Mouse (Mus musculus) MEL (cell line): ENCODE data around the gene Flcn. TPM values are rescaled to one million over a fixed set of nuclear protein-coding genes. Genes with fewer than 3 reads are reported as not detected.
A peak's percentile ranks its signal among the peaks of the same experiment; 100 is the strongest.

Experiments
- DNase-seq: peaks from one replicate; pipeline ENCODE4 v3.0.0; 2011; ENCODE audit warnings: low read depth, low spot score
- H3K27ac ChIP-seq: 2 replicates; pipeline ENCODE4 v1.5.1; 2012; ENCODE audit warnings: low read depth, mild to moderate bottlenecking, control low read depth, low read length, moderate library complexity; ENCODE audit not compliant: control insufficient read depth
- H3K27me3 ChIP-seq, 2 experiments: fragments of 150-350 bp in 1 of 2; sonication (generic) in 1 of 2; 2 replicates each; pipeline ENCODE4 v1.6.1; 2012; ENCODE audit warnings: low read length in 2 of 2, mild to moderate bottlenecking in 2 of 2, improper control_type of control experiment in 1 of 2, moderate library complexity in 1 of 2; ENCODE audit not compliant: insufficient read depth in 2 of 2, control insufficient read depth in 1 of 2
- H3K36me3 ChIP-seq, 2 experiments: 2 replicates each; pipeline ENCODE4 v1.6.1; 2012 to 2014; ENCODE audit warnings: low read length in 2 of 2, improper control_type of control experiment in 1 of 2, inconsistent platforms in 1 of 2, mild to moderate bottlenecking in 1 of 2; ENCODE audit not compliant: insufficient read depth in 2 of 2, control insufficient read depth in 1 of 2
- H3K4me1 ChIP-seq, 2 experiments: fragments of 150-350 bp in 1 of 2; sonication (generic) in 1 of 2; 2 replicates each; pipeline ENCODE4 v1.6.1; 2012; ENCODE audit warnings: low read length in 2 of 2, improper control_type of control experiment in 1 of 2, mild to moderate bottlenecking in 1 of 2; ENCODE audit not compliant: insufficient read depth in 2 of 2, control insufficient read depth in 1 of 2
- H3K4me3 ChIP-seq, 2 experiments: fragments of 150-350 bp in 1 of 2; sonication (generic) in 1 of 2; 2 replicates each; pipeline ENCODE4 v1.5.1; 2012; ENCODE audit warnings: low read depth in 2 of 2, low read length in 2 of 2, mild to moderate bottlenecking in 2 of 2, moderate library complexity in 2 of 2, control low read depth in 1 of 2, improper control_type of control experiment in 1 of 2; ENCODE audit not compliant: control insufficient read depth in 1 of 2, insufficient read depth in 1 of 2
- H3K79me2 ChIP-seq: 2 replicates; pipeline ENCODE4 v1.6.1; 2012; ENCODE audit warnings: mild to moderate bottlenecking, low read length, moderate library complexity; ENCODE audit not compliant: control insufficient read depth, poor library complexity, insufficient read depth
- H3K9ac ChIP-seq: 2 replicates; pipeline ENCODE4 v1.6.1; 2012; ENCODE audit warnings: low read depth, mild to moderate bottlenecking, control low read depth, low read length, moderate library complexity; ENCODE audit not compliant: control insufficient read depth, poor library complexity, severe bottlenecking
- H3K9me3 ChIP-seq: fragments of 150-350 bp; sonication (generic); replicated peaks from 2 replicates; pipeline ENCODE4 v1.6.1; 2012; ENCODE audit warnings: mild to moderate bottlenecking, low read length, improper control_type of control experiment, moderate library complexity; ENCODE audit not compliant: insufficient read depth
- BHLHE40 ChIP-seq: IDR thresholded peaks from 2 replicates; pipeline ENCODE4 v1.6.1; 2012; ENCODE audit warnings: low read depth, mild to moderate bottlenecking, inconsistent platforms, low read length, improper control_type of control experiment, borderline replicate concordance
- CHD1 ChIP-seq: IDR thresholded peaks from 2 replicates; pipeline ENCODE4 v1.6.1; 2012; ENCODE audit warnings: low read depth, mild to moderate bottlenecking, inconsistent platforms, low read length, improper control_type of control experiment
- CHD2 ChIP-seq: IDR thresholded peaks from 2 replicates; pipeline ENCODE4 v1.6.1; 2011; ENCODE audit warnings: low read length, improper control_type of control experiment
- CTCF ChIP-seq, 3 experiments: IDR thresholded peaks in 2 of 3; conservative IDR thresholded peaks in 1 of 3; 2 replicates each; pipeline ENCODE4 v1.5.1; 2011 to 2012; ENCODE audit warnings: low read length in 3 of 3, low read depth in 2 of 3, mild to moderate bottlenecking in 2 of 3, improper control_type of control experiment in 1 of 3, inconsistent platforms in 1 of 3, mixed read lengths in 1 of 3, moderate library complexity in 1 of 3; ENCODE audit not compliant: control insufficient read depth in 1 of 3, insufficient read depth in 1 of 3, poor library complexity in 1 of 3, severe bottlenecking in 1 of 3
- E2F4 ChIP-seq: IDR thresholded peaks from 2 replicates; pipeline ENCODE4 v1.6.1; 2011; ENCODE audit warnings: low read depth, low read length, improper control_type of control experiment, borderline replicate concordance
- ELF1 ChIP-seq: IDR thresholded peaks from 2 replicates; pipeline ENCODE4 v1.6.1; 2014; ENCODE audit warnings: low read depth, mild to moderate bottlenecking, inconsistent platforms, low read length, improper control_type of control experiment, moderate library complexity
- EP300 ChIP-seq, 2 experiments: IDR thresholded peaks; 2 replicates each; pipeline ENCODE4 v1.6.1; 2011; ENCODE audit warnings: improper control_type of control experiment in 2 of 2, low read length in 2 of 2, low read depth in 1 of 2, mild to moderate bottlenecking in 1 of 2
- ETS1 ChIP-seq: IDR thresholded peaks from 2 replicates; pipeline ENCODE4 v1.6.1; 2012; ENCODE audit warnings: low read depth, mild to moderate bottlenecking, inconsistent platforms, low read length, improper control_type of control experiment, moderate library complexity
- GABPA ChIP-seq: IDR thresholded peaks from 2 replicates; pipeline ENCODE4 v1.6.1; 2012; ENCODE audit warnings: low read depth, mild to moderate bottlenecking, inconsistent platforms, low read length, improper control_type of control experiment, moderate library complexity
- GATA1 ChIP-seq: IDR thresholded peaks from 2 replicates; pipeline ENCODE4 v1.6.1; 2011; ENCODE audit warnings: low read depth, low read length, improper control_type of control experiment
- HCFC1 ChIP-seq: IDR thresholded peaks from 2 replicates; pipeline ENCODE4 v1.6.1; 2012; ENCODE audit warnings: low read depth, mild to moderate bottlenecking, inconsistent platforms, low read length, improper control_type of control experiment, moderate library complexity
- KAT2A ChIP-seq: conservative IDR thresholded peaks from 2 replicates; pipeline ENCODE4 v1.6.1; 2012; ENCODE audit warnings: low read depth, low read length, improper control_type of control experiment, inconsistent platforms
- MAFK ChIP-seq: IDR thresholded peaks from 2 replicates; pipeline ENCODE4 v1.6.1; 2011; ENCODE audit warnings: low read depth, mild to moderate bottlenecking, low read length, improper control_type of control experiment, borderline replicate concordance
- MAX ChIP-seq: IDR thresholded peaks from 2 replicates; pipeline ENCODE4 v1.6.1; 2011; ENCODE audit warnings: low read length, improper control_type of control experiment
- MAZ ChIP-seq: IDR thresholded peaks from 2 replicates; pipeline ENCODE4 v1.6.1; 2012; ENCODE audit warnings: low read depth, mild to moderate bottlenecking, inconsistent platforms, low read length, improper control_type of control experiment
- MEF2A ChIP-seq: IDR thresholded peaks from 2 replicates; pipeline ENCODE4 v1.6.1; 2014; ENCODE audit warnings: low read depth, mild to moderate bottlenecking, inconsistent platforms, low read length, improper control_type of control experiment; ENCODE audit not compliant: poor library complexity, insufficient replicate concordance, severe bottlenecking; ENCODE audit errors: extremely low read depth
- MXI1 ChIP-seq: IDR thresholded peaks from 2 replicates; pipeline ENCODE4 v1.6.1; 2011; ENCODE audit warnings: mild to moderate bottlenecking, low read depth, low read length, improper control_type of control experiment
- MYB ChIP-seq: IDR thresholded peaks from 2 replicates; pipeline ENCODE4 v1.6.1; 2011; ENCODE audit warnings: mild to moderate bottlenecking, low read depth, low read length, improper control_type of control experiment
- MYC ChIP-seq: IDR thresholded peaks from 2 replicates; pipeline ENCODE4 v1.6.1; 2011; ENCODE audit warnings: low read depth, mild to moderate bottlenecking, low read length, improper control_type of control experiment, moderate library complexity
- NELFE ChIP-seq: IDR thresholded peaks from 2 replicates; pipeline ENCODE4 v1.6.1; 2011; ENCODE audit warnings: low read depth, low read length, improper control_type of control experiment
- NRF1 ChIP-seq: IDR thresholded peaks from 2 replicates; pipeline ENCODE4 v1.6.1; 2014; ENCODE audit warnings: low read depth, mild to moderate bottlenecking, inconsistent platforms, low read length, improper control_type of control experiment, moderate library complexity; ENCODE audit not compliant: poor library complexity, insufficient read depth, severe bottlenecking
- POLR2A ChIP-seq, 2 experiments: IDR thresholded peaks; 2 replicates each; pipeline ENCODE4 v1.6.1; 2011 to 2012; ENCODE audit warnings: low read length in 2 of 2, mild to moderate bottlenecking in 2 of 2, control low read depth in 1 of 2, improper control_type of control experiment in 1 of 2, low read depth in 1 of 2, moderate library complexity in 1 of 2; ENCODE audit not compliant: control insufficient read depth in 1 of 2, insufficient read depth in 1 of 2, poor library complexity in 1 of 2
- POLR2AphosphoS2 ChIP-seq: IDR thresholded peaks from 2 replicates; pipeline ENCODE4 v1.6.1; 2011; ENCODE audit warnings: low read length, improper control_type of control experiment
- POLR2AphosphoS5 ChIP-seq: IDR thresholded peaks from 2 replicates; pipeline ENCODE4 v1.6.1; 2012; ENCODE audit warnings: low read depth, borderline replicate concordance, mild to moderate bottlenecking, inconsistent platforms, low read length, moderate library complexity, mixed read lengths
- RAD21 ChIP-seq: IDR thresholded peaks from 2 replicates; pipeline ENCODE4 v1.6.1; 2011; ENCODE audit warnings: mild to moderate bottlenecking, low read depth, low read length, improper control_type of control experiment
- RCOR1 ChIP-seq: IDR thresholded peaks from 2 replicates; pipeline ENCODE4 v1.6.1; 2012; ENCODE audit warnings: low read depth, mild to moderate bottlenecking, inconsistent platforms, low read length, improper control_type of control experiment
- SMC3 ChIP-seq: IDR thresholded peaks from 2 replicates; pipeline ENCODE4 v1.6.1; 2011; ENCODE audit warnings: low read depth, low read length, improper control_type of control experiment
- TAL1 ChIP-seq: IDR thresholded peaks from 2 replicates; pipeline ENCODE4 v1.6.1; 2012; ENCODE audit warnings: mild to moderate bottlenecking, inconsistent platforms, low read length, moderate library complexity, mixed read lengths
- TBP ChIP-seq: IDR thresholded peaks from 2 replicates; pipeline ENCODE4 v1.8.0; 2011; ENCODE audit warnings: low read depth, low read length, improper control_type of control experiment
- TCF12 ChIP-seq: IDR thresholded peaks from 2 replicates; pipeline ENCODE4 v1.6.1; 2014; ENCODE audit warnings: low read depth, mild to moderate bottlenecking, inconsistent platforms, low read length, improper control_type of control experiment, moderate library complexity
- UBTF ChIP-seq: IDR thresholded peaks from 2 replicates; pipeline ENCODE4 v1.6.1; 2012; ENCODE audit warnings: low read depth, mild to moderate bottlenecking, inconsistent platforms, low read length, improper control_type of control experiment, moderate library complexity, borderline replicate concordance; ENCODE audit not compliant: insufficient read depth
- USF1 ChIP-seq: IDR thresholded peaks from 2 replicates; pipeline ENCODE4 v1.6.1; 2014; ENCODE audit warnings: low read depth, mild to moderate bottlenecking, inconsistent platforms, low read length, improper control_type of control experiment, moderate library complexity
- USF2 ChIP-seq, 2 experiments: IDR thresholded peaks; 2 replicates each; pipeline ENCODE4 v1.6.1; 2011 to 2012; ENCODE audit warnings: improper control_type of control experiment in 2 of 2, low read length in 2 of 2, borderline replicate concordance in 1 of 2, inconsistent platforms in 1 of 2, low read depth in 1 of 2, mild to moderate bottlenecking in 1 of 2; ENCODE audit not compliant: insufficient read depth in 1 of 2
- ZC3H11A ChIP-seq: IDR thresholded peaks from 2 replicates; pipeline ENCODE4 v1.6.1; 2012; ENCODE audit warnings: low read depth, mild to moderate bottlenecking, inconsistent platforms, low read length, improper control_type of control experiment
- ZKSCAN1 ChIP-seq: IDR thresholded peaks from 2 replicates; pipeline ENCODE4 v1.6.1; 2012; ENCODE audit warnings: low read depth, mild to moderate bottlenecking, inconsistent platforms, low read length, improper control_type of control experiment, moderate library complexity
- ZMIZ1 ChIP-seq: IDR thresholded peaks from 2 replicates; pipeline ENCODE4 v1.6.1; 2012; ENCODE audit warnings: low read depth, mild to moderate bottlenecking, inconsistent platforms, low read length, improper control_type of control experiment, moderate library complexity
- ZNF384 ChIP-seq: IDR thresholded peaks from 2 replicates; pipeline ENCODE4 v1.6.1; 2012; ENCODE audit warnings: low read depth, mild to moderate bottlenecking, inconsistent platforms, low read length, improper control_type of control experiment
- polyA plus RNA-seq, 2 experiments: library from polyadenylated mRNA; stranded (reverse) in 1 of 2; unstranded in 1 of 2; fragments of >175 nt in 1 of 2; fragments of >200 nt in 1 of 2; gene quantifications; 2 replicates each; pipeline versions ENCODE4 v1.2.1 to v1.2.4; 2012; ENCODE audit warnings: low replicate concordance in 2 of 2, low read depth in 1 of 2; ENCODE audit not compliant: insufficient read length in 2 of 2, insufficient read depth in 1 of 2, missing spikeins in 1 of 2
- total RNA-seq: library from RNA; depleted of rRNA; stranded (reverse); fragments of 300-350 nt; gene quantifications from 2 replicates; pipeline ENCODE4 v1.2.3, GENCODE M21; 2012

Flcn gene
- total and polyA plus RNA-seq, 3 experiments: 33.7 to 36.1 TPM; not detected in 1

- peaks cover 4 to 8% of the 10 kb centered on the region in 2 experiments; a peak in 3 of 4 replicates for H3K4me1 ChIP-seq
- peak overlapping the region in 1 of 2 experiments; percentile 81; a peak in 2 of 4 replicates for H3K4me3 ChIP-seq
- H3K27ac ChIP-seq: no peak overlapping the region
- H3K36me3 ChIP-seq: peaks cover 0 to 9% of the 10 kb centered on the region in 2 experiments; a peak in 2 of 4 replicates
- no peaks in the 10 kb centered on the region for H3K9me3 ChIP-seq
- H3K79me2 ChIP-seq: peaks cover 10% of the 10 kb centered on the region
- no peak overlapping the region; the same call in 1 of the 2 replicates for H3K9ac ChIP-seq
- peak; percentile 97 for DNase-seq
- H3K27me3 ChIP-seq: no peaks in the 10 kb centered on the region
- TF ChIP-seq E2F4 (no peak), MAX (peak; percentile 60; the same call in 1 of the 2 replicates), SMC3 (peak; percentile 75), CHD2 (no peak), UBTF (no peak), ZC3H11A (no peak), POLR2A (IDR thresholded peaks at IDR 0.05; ENCODE audit: control insufficient read depth in 1 of 2, insufficient read depth in 1 of 2, low read depth in 1 of 2, low read length in 2 of 2, poor library complexity in 1 of 2) (no peak; a peak in 1 of 4 replicates), ELF1 (peak; percentile 49; the same call in 1 of the 2 replicates), ZKSCAN1 (no peak), MYC (peak; percentile 92), ZNF384 (no peak), HCFC1 (peak; percentile 59), TAL1 (no peak), EP300 (IDR thresholded peaks at IDR 0.05; ENCODE audit: low read depth in 1 of 2, low read length in 2 of 2) (no peak), MAFK (no peak), NELFE (no peak), BHLHE40 (no peak), TBP (peak; percentile 73), MEF2A (no peak), ZMIZ1 (no peak), CTCF (IDR thresholded peaks at IDR 0.05 in 2 of 3, conservative IDR thresholded peaks at IDR 0.05 in 1 of 3; ENCODE audit: control insufficient read depth in 1 of 3, insufficient read depth in 1 of 3, low read depth in 2 of 3, low read length in 3 of 3, poor library complexity in 1 of 3, severe bottlenecking in 1 of 3) (peak; percentile 83 to 97 (median 89)), NRF1 (no peak), GATA1 (0 out of 2 replicates have a peak, but pooled peaks have one; percentile 14), ETS1 (no peak), USF2 (IDR thresholded peaks at IDR 0.05; ENCODE audit: borderline replicate concordance in 1 of 2, insufficient read depth in 1 of 2, low read depth in 1 of 2, low read length in 2 of 2) (no peak), MAZ (peak; percentile 92; the same call in 1 of the 2 replicates), GABPA (no peak), RAD21 (peak; percentile 44), RCOR1 (peak; percentile 20; the same call in 1 of the 2 replicates), MYB (no peak), TCF12 (no peak), POLR2AphosphoS5 (no peak), USF1 (no peak), POLR2AphosphoS2 (no peak), KAT2A (no peak), MXI1 (peak; percentile 64), CHD1 (no peak)
Measured at GRCm38 (mm10) chr11:59847131-59847530, 37.3 kb upstream of the Flcn start.
